Mouse (Mus musculus) CH12.LX (cell line): ENCODE data around the gene Clic4.

Experiments used
- CHD1 ChIP-seq: IDR thresholded peaks from 2 replicates; pipeline ENCODE4 v1.6.1; 2012; ENCODE audit warnings: low read depth, low read length, improper control_type of control experiment, inconsistent platforms
- CHD2 ChIP-seq: IDR thresholded peaks from 2 replicates; pipeline ENCODE4 v1.6.1; 2011; ENCODE audit warnings: low read length, improper control_type of control experiment
- CTCF ChIP-seq, 2 experiments: IDR thresholded peaks in 1 of 2; conservative IDR thresholded peaks in 1 of 2; 2 replicates each; pipeline ENCODE4 v1.5.1; 2011 to 2012; ENCODE audit warnings: low read depth in 2 of 2, low read length in 2 of 2, improper control_type of control experiment in 1 of 2, inconsistent platforms in 1 of 2, mild to moderate bottlenecking in 1 of 2, moderate library complexity in 1 of 2
- EP300 ChIP-seq: IDR thresholded peaks from 2 replicates; pipeline ENCODE4 v1.6.1; 2011; ENCODE audit warnings: low read length, improper control_type of control experiment
- JUND ChIP-seq: conservative IDR thresholded peaks from 2 replicates; pipeline ENCODE4 v1.6.1; 2011; ENCODE audit warnings: low read depth, low read length, improper control_type of control experiment
- MAFK ChIP-seq: IDR thresholded peaks from 2 replicates; pipeline ENCODE4 v1.6.1; 2011; ENCODE audit warnings: low read length, improper control_type of control experiment; ENCODE audit not compliant: insufficient replicate concordance
- MAX ChIP-seq: IDR thresholded peaks from 2 replicates; pipeline ENCODE4 v1.6.1; 2011; ENCODE audit warnings: low read length, improper control_type of control experiment
- RAD21 ChIP-seq: IDR thresholded peaks from 2 replicates; pipeline ENCODE4 v1.6.1; 2011; ENCODE audit warnings: low read depth, mild to moderate bottlenecking, low read length, improper control_type of control experiment, moderate library complexity
- USF1 ChIP-seq: IDR thresholded peaks from 2 replicates; pipeline ENCODE4 v1.6.1; 2014; ENCODE audit warnings: low read depth, mild to moderate bottlenecking, inconsistent platforms, low read length, improper control_type of control experiment
- USF2 ChIP-seq: conservative IDR thresholded peaks from 2 replicates; pipeline ENCODE4 v1.6.1; 2011; ENCODE audit warnings: low read depth, low read length, improper control_type of control experiment

DNA sequence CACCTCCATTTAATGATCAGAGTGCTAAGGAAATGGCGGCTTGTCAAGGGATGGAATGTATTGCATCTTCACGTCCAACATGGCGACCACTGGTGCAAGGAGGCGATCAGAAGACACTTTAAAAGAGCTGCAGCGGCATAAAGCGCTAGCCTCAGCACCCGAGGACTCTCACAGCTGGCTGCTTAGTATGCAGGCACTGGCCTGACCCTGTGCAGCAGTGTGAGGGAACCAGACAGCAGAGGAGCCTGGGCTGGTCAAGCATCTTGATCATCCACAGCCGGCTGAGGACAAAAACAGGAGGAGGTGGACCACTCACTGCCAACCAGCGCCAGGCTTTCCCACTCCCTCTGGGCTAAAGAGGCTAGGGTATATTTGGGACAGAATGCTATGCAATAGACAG is 48.8 kb downstream of the Clic4 start:
- TF ChIP-seq CTCF (conservative IDR thresholded peaks at IDR 0.05 in 1 of 2, IDR thresholded peaks at IDR 0.05 in 1 of 2; ENCODE audit: low read depth in 2 of 2, low read length in 2 of 2) (no peak), CHD2 (no peak), RAD21 (no peak), MAX (no peak), USF2 (no peak), JUND (no peak), CHD1 (no peak), USF1 (no peak), MAFK (no peak), EP300 (no peak)
